Mouse (Mus musculus) intestine, embryonic 15.5 days (tissue): ENCODE measurements around the gene Krtap11-1. TPM values are rescaled to one million over a fixed set of nuclear protein-coding genes. Genes with fewer than 3 reads are reported as not detected.

ENCODE experiments used
- ATAC-seq: fragments of 200-750 bp; cut with Nextera tagmentation; 2 replicates; pipeline ENCODE4 v1.8.0; 2017; ENCODE audit warnings: moderate TSS enrichment, moderate library complexity
- H3K27ac ChIP-seq: fragments of 300-500 bp; sonication (generic); 2 replicates; pipeline ENCODE4 v1.5.1; 2015; ENCODE audit warnings: mild to moderate bottlenecking, inconsistent platforms
- H3K27me3 ChIP-seq: fragments of 300-500 bp; sonication (generic); replicated peaks from 2 replicates; pipeline ENCODE4 v1.6.1; 2015; ENCODE audit warnings: inconsistent platforms
- H3K36me3 ChIP-seq: fragments of 300-500 bp; sonication (generic); 2 replicates; pipeline ENCODE4 v1.6.1; 2015; ENCODE audit warnings: inconsistent platforms
- H3K4me1 ChIP-seq: fragments of 300-500 bp; sonication (generic); replicated peaks from 2 replicates; pipeline ENCODE4 v1.6.1; 2015; ENCODE audit warnings: inconsistent platforms
- H3K4me2 ChIP-seq: fragments of 300-500 bp; sonication (generic); replicated peaks from 2 replicates; pipeline ENCODE4 v1.6.1; 2015; ENCODE audit warnings: mild to moderate bottlenecking, inconsistent platforms
- H3K4me3 ChIP-seq: fragments of 300-500 bp; sonication (generic); replicated peaks from 2 replicates; pipeline ENCODE4 v1.5.1; 2015; ENCODE audit warnings: inconsistent platforms
- H3K9ac ChIP-seq: fragments of 300-500 bp; sonication (generic); 2 replicates; pipeline ENCODE4 v1.6.1; 2015; ENCODE audit warnings: inconsistent platforms
- H3K9me3 ChIP-seq: fragments of 300-500 bp; sonication (generic); 2 replicates; pipeline ENCODE4 v1.6.1; 2016; ENCODE audit warnings: inconsistent platforms
- WGBS: fragments of 180-500 bp; shearing (Covaris S2); methylation state at CpG from one replicate; pipeline ENCODE4 v1.1.7; 2015; 5-methylcytosine and 5-hydroxymethylcytosine counted together
- polyA plus RNA-seq: library from polyadenylated mRNA; unstranded; fragments of >200 nt; fragmentation: Nextera tagmentation; extraction: Ambion mirVana; gene quantifications from 2 replicates; pipeline ENCODE4 v1.2.1, GENCODE M21; 2015

Gene Krtap11-1
- polyA plus RNA-seq, 1 experiment from 2014 or later: not detected

DNA sequence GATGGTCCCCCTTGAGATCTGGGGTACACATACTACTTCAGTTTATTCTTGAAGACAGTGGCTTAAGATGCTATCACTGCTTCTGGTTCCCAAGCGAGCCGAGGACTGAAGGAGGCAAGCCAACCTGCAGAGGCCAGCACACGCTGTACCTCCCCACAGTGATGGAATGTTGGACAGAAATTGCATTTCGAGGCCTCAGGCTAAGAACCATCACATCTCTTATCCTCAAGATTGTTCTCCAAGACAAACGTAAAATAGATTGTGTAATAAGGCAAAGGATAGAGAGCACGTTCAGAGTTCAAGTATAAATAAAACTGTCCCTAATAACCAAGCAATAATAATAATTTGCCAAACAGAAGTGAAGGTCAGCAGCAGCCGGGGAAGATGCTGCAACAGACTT lies 2.8 kb downstream of the Krtap11-1 start:
- H3K36me3 ChIP-seq: no peaks in the 10 kb centered on the region
- no peaks in the 10 kb centered on the region for H3K9me3 ChIP-seq
- no peak for ATAC-seq
- no peak overlapping the region for H3K4me2 ChIP-seq
- no peaks in the 10 kb centered on the region for H3K27me3 ChIP-seq
- 60% methylated on average over 7 of the region's 7 CpGs for WGBS
- H3K27ac ChIP-seq: no peak overlapping the region
- H3K4me1 ChIP-seq: no peaks in the 10 kb centered on the region
- H3K4me3 ChIP-seq: no peak overlapping the region
- no peak overlapping the region for H3K9ac ChIP-seq

- Histone ChIP-seq H3K4me3 (no peak overlapping the region), H3K9ac (no peak overlapping the region), H3K36me3 (no peaks in the 10 kb centered on the region), H3K27me3 (no peaks in the 10 kb centered on the region), H3K27ac (no peak overlapping the region), H3K4me1 (no peaks in the 10 kb centered on the region), H3K4me2 (no peak overlapping the region), H3K9me3 (no peaks in the 10 kb centered on the region)
- ATAC-seq: no peak
These were observed 20.7 kb downstream of the Krtap11-1 start for GRCm38 (mm10) chr16:89550298-89550697.

GRCm38 (mm10) chr16:89538031-89538484 lies 32.9 kb downstream of the Krtap11-1 start:
- no peaks in the 10 kb centered on the region for H3K36me3 ChIP-seq
- no peak overlapping the region for H3K4me2 ChIP-seq
- H3K4me3 ChIP-seq: no peak overlapping the region
- H3K27me3 ChIP-seq: no peaks in the 10 kb centered on the region
- H3K27ac ChIP-seq: no peak overlapping the region
- no peak overlapping the region for H3K9ac ChIP-seq
- no peak for ATAC-seq
- no peaks in the 10 kb centered on the region for H3K9me3 ChIP-seq
- 83% methylated on average over 5 of the region's 5 CpGs for whole genome bisulfite sequencing
- H3K4me1 ChIP-seq: no peaks in the 10 kb centered on the region

DNA sequence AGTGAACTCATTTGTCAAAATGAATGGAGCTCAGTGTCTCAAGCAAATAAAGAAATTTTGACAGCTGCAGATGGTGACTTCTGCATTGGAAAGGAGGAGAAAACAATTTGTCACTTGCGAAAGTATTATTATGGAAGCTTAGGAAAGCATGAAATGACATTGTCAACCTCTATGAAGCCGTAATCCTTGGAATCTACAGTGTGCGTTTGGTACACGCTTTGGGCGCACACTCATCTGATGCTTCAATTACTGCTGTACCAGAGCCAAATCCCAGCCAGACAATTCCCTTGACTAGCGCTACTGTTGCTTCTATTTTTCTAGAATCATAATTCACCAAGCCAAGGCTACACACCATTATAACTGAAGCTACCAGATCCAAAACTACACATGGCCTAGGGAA lies 33.6 kb downstream of the Krtap11-1 start:
- no peak overlapping the region for H3K4me2 ChIP-seq
- H3K4me1 ChIP-seq: no peaks in the 10 kb centered on the region
- H3K4me3 ChIP-seq: no peak overlapping the region
- no peaks in the 10 kb centered on the region for H3K27me3 ChIP-seq
- no peaks in the 10 kb centered on the region for H3K36me3 ChIP-seq
- no peak overlapping the region for H3K27ac ChIP-seq
- no peak overlapping the region for H3K9ac ChIP-seq
- WGBS: 93% methylated on average over 6 of the region's 6 CpGs
- ATAC-seq: no peak
- H3K9me3 ChIP-seq: no peaks in the 10 kb centered on the region

GRCm38 (mm10) chr16:89530547-89530946 lies 40.4 kb downstream of the Krtap11-1 start:
- H3K27ac ChIP-seq: no peak overlapping the region
- no peak overlapping the region for H3K9ac ChIP-seq
- H3K36me3 ChIP-seq: no peaks in the 10 kb centered on the region
- H3K4me2 ChIP-seq: no peak overlapping the region
- no peaks in the 10 kb centered on the region for H3K9me3 ChIP-seq
- H3K4me1 ChIP-seq: no peaks in the 10 kb centered on the region
- no peak overlapping the region for H3K4me3 ChIP-seq
- H3K27me3 ChIP-seq: no peaks in the 10 kb centered on the region
- ATAC-seq: no peak
- WGBS: 39% methylated on average over 7 of the region's 7 CpGs

- Histone ChIP-seq H3K36me3 (no peaks in the 10 kb centered on the region), H3K4me2 (no peak overlapping the region), H3K27me3 (no peaks in the 10 kb centered on the region), H3K27ac (no peak overlapping the region), H3K4me1 (no peaks in the 10 kb centered on the region), H3K9me3 (no peaks in the 10 kb centered on the region), H3K4me3 (no peak overlapping the region), H3K9ac (no peak overlapping the region)
- ATAC-seq: no peak
- WGBS: 37% methylated on average over 7 of the region's 7 CpGs
These were observed 41.1 kb downstream of the Krtap11-1 start for GRCm38 (mm10) chr16:89529846-89530245.

DNA sequence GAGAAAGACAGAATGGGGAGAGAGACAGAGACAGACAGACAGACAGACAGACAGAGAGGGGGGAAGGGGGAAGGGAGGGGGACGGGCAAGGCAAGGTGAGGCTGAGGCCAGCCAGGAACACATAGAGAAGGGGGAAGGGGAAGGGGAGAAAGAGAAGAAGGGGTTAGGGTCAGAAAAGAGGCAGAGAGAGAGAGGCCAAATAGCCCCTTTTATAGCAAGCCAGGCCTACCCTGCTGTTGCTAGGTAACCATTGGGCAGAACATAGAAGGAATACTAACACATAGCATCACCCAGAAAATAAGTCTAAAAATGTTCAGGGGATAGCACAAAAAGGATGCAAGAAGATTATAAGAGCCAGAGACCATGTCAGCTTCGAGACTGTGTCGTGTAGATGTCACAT lies 42.6 kb downstream of the Krtap11-1 start:
- 87% methylated on average over 3 of the region's 3 CpGs for WGBS
- no peak overlapping the region for H3K9ac ChIP-seq
- no peak overlapping the region for H3K4me3 ChIP-seq
- no peak overlapping the region for H3K4me2 ChIP-seq
- H3K27ac ChIP-seq: no peak overlapping the region
- H3K27me3 ChIP-seq: no peaks in the 10 kb centered on the region
- H3K9me3 ChIP-seq: no peaks in the 10 kb centered on the region
- no peak for ATAC-seq
- H3K4me1 ChIP-seq: no peaks in the 10 kb centered on the region
- H3K36me3 ChIP-seq: no peaks in the 10 kb centered on the region

GRCm38 (mm10) chr16:89520996-89521395 lies 50.0 kb downstream of the Krtap11-1 start:
- Histone ChIP-seq H3K36me3 (no peaks in the 10 kb centered on the region), H3K9ac (no peak overlapping the region), H3K27me3 (no peaks in the 10 kb centered on the region), H3K4me2 (no peak overlapping the region), H3K4me3 (no peak overlapping the region), H3K4me1 (no peaks in the 10 kb centered on the region), H3K27ac (no peak overlapping the region), H3K9me3 (no peaks in the 10 kb centered on the region)
- WGBS: 90% methylated on average over 4 of the region's 4 CpGs
- ATAC-seq: no peak

- Histone ChIP-seq H3K9me3 (no peaks in the 10 kb centered on the region), H3K36me3 (no peaks in the 10 kb centered on the region), H3K4me1 (no peaks in the 10 kb centered on the region), H3K4me3 (no peak overlapping the region), H3K27ac (no peak overlapping the region), H3K4me2 (no peak overlapping the region), H3K27me3 (no peaks in the 10 kb centered on the region), H3K9ac (no peak overlapping the region)
- ATAC-seq: no peak
- whole genome bisulfite sequencing: 91% methylated on average over 2 of the region's 2 CpGs
These were observed 50.4 kb downstream of the Krtap11-1 start for GRCm38 (mm10) chr16:89520555-89520954.

Other genes with a start within 250 kb of the Krtap11-1 start
- gene Krtap21-1, start 167.3 kb downstream of the Krtap11-1 start, polyA plus RNA-seq: not detected in 2 replicates
- gene Krtap6-2, start 151.1 kb downstream of the Krtap11-1 start, polyA plus RNA-seq: not detected in 2 replicates
- not detected in 2 replicates for gene Krtap8-1, start 83.2 kb downstream of the Krtap11-1 start, polyA plus RNA-seq
- not detected in 2 replicates for gene Krtap7-1, start 62.9 kb downstream of the Krtap11-1 start, polyA plus RNA-seq